7 mouse cellular contexts compared by ENCODE assay signal in the genomic region with DNA sequence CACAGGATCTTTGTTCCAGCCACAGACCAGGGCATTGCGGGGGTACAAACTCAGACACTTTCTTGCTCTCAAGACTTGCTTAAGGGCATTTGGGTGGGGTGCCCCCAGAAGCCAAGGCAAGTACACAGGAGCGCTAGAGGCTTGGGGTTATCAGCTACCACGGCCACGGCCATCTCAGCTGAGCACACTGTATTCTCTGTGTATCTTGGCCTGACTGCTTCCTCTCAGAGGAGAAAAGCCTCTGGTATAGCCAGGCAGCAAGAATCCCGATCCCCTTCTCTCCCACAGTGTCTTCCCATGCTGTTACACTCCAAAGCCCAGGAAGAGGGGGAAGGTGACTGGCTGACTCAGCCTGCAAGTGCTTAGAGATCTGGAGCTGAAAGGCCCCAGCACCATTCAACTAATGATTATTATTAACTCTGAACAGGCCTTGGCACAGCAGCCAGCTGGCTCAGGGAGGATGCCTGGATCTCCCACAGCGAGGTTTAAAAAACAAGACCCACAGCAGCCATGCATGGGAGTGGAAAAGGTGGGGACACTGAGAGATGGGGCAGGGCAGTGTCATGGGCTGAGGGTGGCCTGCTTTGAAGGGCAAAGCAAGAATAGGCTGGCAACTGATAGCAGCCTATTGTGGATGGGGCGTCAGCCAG. TPM values are rescaled to one million over a fixed set of nuclear protein-coding genes. Genes with fewer than 3 reads are reported as not detected.
DNase-seq lines count a peak whose midpoint lies in the region; ATAC-seq and TF ChIP-seq lines count a peak whose summit lies in the region.

No protein-coding gene starts in this region.

- H3K9me3 ChIP-seq in liver, embryonic 11.5 days (ENCODE audit: control insufficient read depth, low read length): no peaks in the 10 kb centered on the region
- no peaks in the 10 kb centered on the region for H3K9me3 ChIP-seq in forebrain, embryonic 10.5 days

- TF ChIP-seq CTCF in olfactory bulb, adult 2 months (IDR thresholded peaks at IDR 0.05; ENCODE audit: insufficient read depth, low read depth, low read length): no peak; the same call in 1 of the 2 replicates

- H3K9ac ChIP-seq in liver, embryonic 11.5 days (ENCODE audit: low read depth, low read length): peak overlapping the region; percentile 1; the same call in 1 of the 2 replicates

- H3K36me3 ChIP-seq in liver, embryonic 11.5 days (ENCODE audit: control insufficient read depth, insufficient read depth, low read length): no peaks in the 10 kb centered on the region
- peaks cover 16% of the 10 kb centered on the region for H3K36me3 ChIP-seq in forebrain, embryonic 10.5 days (replicated peaks)

- no peak overlapping the region for H3K4me3 ChIP-seq in liver, embryonic 11.5 days (ENCODE audit: low read depth, low read length)
- no peak overlapping the region for H3K4me3 ChIP-seq in forebrain, embryonic 10.5 days
- H3K4me3 ChIP-seq in olfactory bulb, adult 2 months (ENCODE audit: insufficient read depth, low read depth, low read length): no peak overlapping the region

- H3K27ac ChIP-seq in liver, embryonic 11.5 days (ENCODE audit: low read depth, low read length): no peak overlapping the region
- peak overlapping the region; percentile 40; the same call in 1 of the 2 replicates for H3K27ac ChIP-seq in forebrain, embryonic 10.5 days
- H3K27ac ChIP-seq in olfactory bulb, adult 2 months (ENCODE audit: insufficient read depth, low read depth, low read length): peak overlapping the region; percentile 96

- H3K4me1 ChIP-seq in liver, embryonic 11.5 days (replicated peaks; ENCODE audit: control insufficient read depth, insufficient read depth, low read length): peaks cover 33% of the 10 kb centered on the region
- H3K4me1 ChIP-seq in forebrain, embryonic 10.5 days: peaks cover 41% of the 10 kb centered on the region
- peaks cover 45% of the 10 kb centered on the region for H3K4me1 ChIP-seq in olfactory bulb, adult 2 months (ENCODE audit: control insufficient read depth, insufficient read depth, low read length)

- ATAC-seq in liver, embryonic 11.5 days (replicated peaks; ENCODE audit: low FRiP score): no peak

- 55% methylated on average over 7 of the region's 7 CpGs for WGBS in liver, embryonic 11.5 days
- WGBS in forebrain, embryonic 10.5 days: 84% methylated on average over 7 of the region's 7 CpGs
- 21% methylated on average over 7 of the region's 7 CpGs for WGBS in olfactory bulb, adult 2 months

- TF ChIP-seq POLR2A in olfactory bulb, adult 2 months (IDR thresholded peaks at IDR 0.05; ENCODE audit: insufficient read depth, low read depth, low read length): peak; percentile 16; the same call in 1 of the 2 replicates

- H3K4me2 ChIP-seq in liver, embryonic 11.5 days: no peak overlapping the region

- DNase-seq in liver, embryonic 11.5 days (ENCODE audit: low spot score): no peak
- DNase-seq in liver (no peak), adipocyte (ENCODE audit: low spot score) (no peak)
- DNase-seq in forebrain, embryonic 10.5 days (ENCODE audit: extremely low spot score, low spot score): no peak
- peak; percentile 61 to 66 for DNase-seq in layer of hippocampus, postnatal 10 days (ENCODE audit: low spot score in 2 of 2)
- no peak for DNase-seq in embryo, embryonic 10.5 days (ENCODE audit: low spot score)

- H3K27me3 ChIP-seq in liver, embryonic 11.5 days (replicated peaks; ENCODE audit: control insufficient read depth, insufficient read depth, low read length): no peaks in the 10 kb centered on the region
- H3K27me3 ChIP-seq in forebrain, embryonic 10.5 days (ENCODE audit: poor library complexity, severe bottlenecking): no peaks in the 10 kb centered on the region

RNA-seq across cellular contexts. Expression of gene Cyb561d1, which starts 4.9 kb away (rescaled TPM):
- 2.3 and 2.8 TPM in 2 replicates for polyA plus RNA-seq in liver, embryonic 11.5 days (2014; fragmentation: Nextera tagmentation; extraction: Ambion mirVana)
- 3.7 and 4.2 TPM in 2 replicates for polyA plus RNA-seq in forebrain, embryonic 10.5 days (2016; fragmentation: Nextera tagmentation; extraction: Ambion mirVana)
- total RNA-seq in layer of hippocampus, postnatal 10 days (2021): 10 to 100 TPM; 10.6 to 11.2 TPM
- not detected in 2 replicates for polyA plus RNA-seq in olfactory bulb, adult 2 months (2012; ENCODE audit: insufficient read depth, insufficient read length, low replicate concordance, missing spikeins)

RNA-seq across cellular contexts. Expression of gene Amigo1, which starts 9.9 kb away (rescaled TPM):
- polyA plus RNA-seq in liver, embryonic 11.5 days (2014; fragmentation: Nextera tagmentation; extraction: Ambion mirVana): 0.88 and 1.5 TPM in 2 replicates
- polyA plus RNA-seq in forebrain, embryonic 10.5 days (2016; fragmentation: Nextera tagmentation; extraction: Ambion mirVana): 3.0 and 3.4 TPM in 2 replicates
- total RNA-seq in layer of hippocampus, postnatal 10 days (2021): 10 to 100 TPM; 36.9 to 37.2 TPM
- 177 and 487 TPM in 2 replicates for polyA plus RNA-seq in olfactory bulb, adult 2 months (2012; ENCODE audit: insufficient read depth, insufficient read length, low replicate concordance, missing spikeins)

RNA-seq across cellular contexts. Expression of gene Atxn7l2, which starts 14.7 kb away (rescaled TPM):
- polyA plus RNA-seq in liver, embryonic 11.5 days (2014; fragmentation: Nextera tagmentation; extraction: Ambion mirVana): 8.7 and 8.9 TPM in 2 replicates
- 20.2 and 20.3 TPM in 2 replicates for polyA plus RNA-seq in forebrain, embryonic 10.5 days (2016; fragmentation: Nextera tagmentation; extraction: Ambion mirVana)
- total RNA-seq in layer of hippocampus, postnatal 10 days (2021): 10 to 100 TPM; 21.1 to 26.1 TPM
- polyA plus RNA-seq in olfactory bulb, adult 2 months (2012; ENCODE audit: insufficient read depth, insufficient read length, low replicate concordance, missing spikeins): not detected in 2 replicates

RNA-seq across cellular contexts. Expression of gene Sypl2, which starts 30.4 kb away (rescaled TPM):
- 0.05 and 0.08 TPM in 2 replicates for polyA plus RNA-seq in liver, embryonic 11.5 days (2014; fragmentation: Nextera tagmentation; extraction: Ambion mirVana)
- polyA plus RNA-seq in forebrain, embryonic 10.5 days (2016; fragmentation: Nextera tagmentation; extraction: Ambion mirVana): 0.98 and 1.0 TPM in 2 replicates
- total RNA-seq in layer of hippocampus, postnatal 10 days (2021): 1 to 10 TPM; 1.2 to 1.6 TPM
- not detected in 2 replicates for polyA plus RNA-seq in olfactory bulb, adult 2 months (2012; ENCODE audit: insufficient read depth, insufficient read length, low replicate concordance, missing spikeins)

RNA-seq across cellular contexts. Expression of gene Gpr61, which starts 41.4 kb away (rescaled TPM):
- polyA plus RNA-seq in liver, embryonic 11.5 days (2014; fragmentation: Nextera tagmentation; extraction: Ambion mirVana): 0.07 TPM in 1 of 2 replicates, not detected in the other
- polyA plus RNA-seq in forebrain, embryonic 10.5 days (2016; fragmentation: Nextera tagmentation; extraction: Ambion mirVana): 0.15 and 0.21 TPM in 2 replicates
- 10 to 100 TPM; 14.5 to 15.0 TPM for total RNA-seq in layer of hippocampus, postnatal 10 days (2021)
- polyA plus RNA-seq in olfactory bulb, adult 2 months (2012; ENCODE audit: insufficient read depth, insufficient read length, low replicate concordance, missing spikeins): not detected in 2 replicates

Comparison
In these comparisons a context has a peak if more than half of its experiments do, and no peak if none do; other contexts are left out.
1. DNase-seq: peak in layer of hippocampus, postnatal 10 days (2 of 2); none in liver, embryonic 11.5 days (single experiment), liver (single experiment), forebrain, embryonic 10.5 days (single experiment), adipocyte (single experiment) and embryo, embryonic 10.5 days (single experiment).
2. RNA of gene Amigo1, which starts 9.9 kb away (polyA plus RNA-seq): 177 to 487 TPM in olfactory bulb, adult 2 months; 3.0 to 3.4 TPM in forebrain, embryonic 10.5 days and 0.88 to 1.5 TPM in liver, embryonic 11.5 days; every median in the first group is over 10 times any median in the second.